Mouse (Mus musculus) heart, embryonic 14.5 days (tissue): ENCODE data around the gene Gpr107. TPM values are rescaled to one million over a fixed set of nuclear protein-coding genes. Genes with fewer than 3 reads are reported as not detected.
"Not testable (repeated sequence)": the region's sequence is repeated elsewhere in the genome, so short reads cannot be mapped to it uniquely, and the experiment has no call there.

Experiments
- ATAC-seq: fragments of 200-750 bp; cut with Nextera tagmentation; 2 replicates; pipeline ENCODE4 v1.8.0; 2017; ENCODE audit warnings: low read depth, moderate TSS enrichment; ENCODE audit not compliant: insufficient number of reproducible peaks, insufficient read depth, low FRiP score
- H3K27ac ChIP-seq, 2 experiments: fragments of 200-500 bp in 1 of 2; fragments of 300-500 bp in 1 of 2; sonication (generic) in 1 of 2; replicated peaks in 1 of 2; 2 replicates each; pipeline ENCODE4 v1.5.1; 2012 to 2014; ENCODE audit warnings: low read depth in 2 of 2, low read length in 2 of 2, control low read depth in 1 of 2, mild to moderate bottlenecking in 1 of 2, mixed read lengths in 1 of 2; ENCODE audit not compliant: control insufficient read depth in 1 of 2, insufficient read depth in 1 of 2
- H3K27me3 ChIP-seq: fragments of 300-500 bp; sonication (generic); 2 replicates; pipeline ENCODE4 v1.6.1; 2014; ENCODE audit warnings: mild to moderate bottlenecking, low read length, control low read depth; ENCODE audit not compliant: control insufficient read depth, insufficient read depth
- H3K36me3 ChIP-seq: fragments of 300-500 bp; sonication (generic); 2 replicates; pipeline ENCODE4 v1.6.1; 2014; ENCODE audit warnings: mild to moderate bottlenecking, control low read depth, low read length, mixed read lengths; ENCODE audit not compliant: control insufficient read depth, insufficient read depth
- H3K4me1 ChIP-seq, 2 experiments: fragments of 200-500 bp in 1 of 2; fragments of 300-500 bp in 1 of 2; sonication (generic) in 1 of 2; 2 replicates each; pipeline ENCODE4 v1.6.1; 2012 to 2014; ENCODE audit warnings: low read length in 2 of 2, control low read depth in 1 of 2, mixed read lengths in 1 of 2; ENCODE audit not compliant: control insufficient read depth in 2 of 2, insufficient read depth in 2 of 2
- H3K4me2 ChIP-seq: fragments of 300-500 bp; sonication (generic); 2 replicates; pipeline ENCODE4 v1.6.1; 2014; ENCODE audit warnings: mild to moderate bottlenecking, low read length
- H3K4me3 ChIP-seq, 2 experiments: fragments of 200-500 bp in 1 of 2; fragments of 300-500 bp in 1 of 2; sonication (generic) in 1 of 2; 2 replicates each; pipeline ENCODE4 v1.5.1; 2012 to 2014; ENCODE audit warnings: low read length in 2 of 2, mild to moderate bottlenecking in 2 of 2, control low read depth in 1 of 2, low read depth in 1 of 2, moderate library complexity in 1 of 2; ENCODE audit not compliant: control insufficient read depth in 1 of 2, insufficient read depth in 1 of 2
- H3K9ac ChIP-seq: fragments of 300-500 bp; sonication (generic); 2 replicates; pipeline ENCODE4 v1.6.1; 2014; ENCODE audit warnings: mild to moderate bottlenecking, low read length
- H3K9me3 ChIP-seq: fragments of 300-500 bp; sonication (generic); 2 replicates; pipeline ENCODE4 v1.6.1; 2016; ENCODE audit warnings: low read length, control low read depth; ENCODE audit not compliant: control insufficient read depth
- WGBS: fragments of 180-500 bp; shearing (Covaris S2); extraction: QIAGEN DNeasy Blood & Tissue Kit; methylation state at CpG from one replicate; pipeline ENCODE4 v1.1.7; 2014; 5-methylcytosine and 5-hydroxymethylcytosine counted together
- polyA plus RNA-seq: library from polyadenylated mRNA; unstranded; fragments of >200 nt; fragmentation: Nextera tagmentation; extraction: Ambion mirVana; gene quantifications from 2 replicates; pipeline ENCODE4 v1.2.1, GENCODE M21; 2014

Gene Gpr107
- polyA plus RNA-seq, 1 experiment from 2014 or later = 27.3 TPM

GRCm38 (mm10) chr2:31172001-31172400, 19.9 kb downstream of the Gpr107 start:
- peak; percentile 38; the same call in 1 of the 2 replicates for ATAC-seq
- WGBS = 55% methylated on average over 5 of the region's 5 CpGs
- H3K4me3 ChIP-seq = no peak overlapping the region
- no peak overlapping the region for H3K4me2 ChIP-seq
- H3K27ac ChIP-seq = peak overlapping the region; percentile 69 to 84
- no peaks in the 10 kb centered on the region; a peak in 1 of 4 replicates for H3K4me1 ChIP-seq
- peaks cover 99% of the 10 kb centered on the region for H3K36me3 ChIP-seq
- H3K9me3 ChIP-seq = no peaks in the 10 kb centered on the region
- H3K9ac ChIP-seq = no peak overlapping the region
- no peaks in the 10 kb centered on the region for H3K27me3 ChIP-seq

- Histone ChIP-seq H3K27ac (peak overlapping the region; percentile 69 to 84), H3K36me3 (peaks cover 99% of the 10 kb centered on the region), H3K4me1 (no peaks in the 10 kb centered on the region; a peak in 1 of 4 replicates), H3K9me3 (no peaks in the 10 kb centered on the region), H3K4me3 (no peak overlapping the region), H3K4me2 (no peak overlapping the region), H3K9ac (no peak overlapping the region), H3K27me3 (no peaks in the 10 kb centered on the region)
- no peak for ATAC-seq
- 95% methylated on average over 5 of the region's 5 CpGs for WGBS
Observed at GRCm38 (mm10) chr2:31172536-31172935, 20.4 kb downstream of the Gpr107 start.

GRCm38 (mm10) chr2:31173290-31173689, 21.2 kb downstream of the Gpr107 start:
- Histone ChIP-seq H3K9ac (no peak overlapping the region), H3K4me2 (no peak overlapping the region), H3K36me3 (peaks cover 99% of the 10 kb centered on the region), H3K4me1 (no peaks in the 10 kb centered on the region; a peak in 1 of 4 replicates), H3K4me3 (no peak overlapping the region), H3K9me3 (no peaks in the 10 kb centered on the region), H3K27ac (no peak overlapping the region), H3K27me3 (no peaks in the 10 kb centered on the region)
- no peak for ATAC-seq
- WGBS = 62% methylated on average over 4 of the region's 4 CpGs

- WGBS = 86% methylated on average over 6 of the region's 6 CpGs
- Histone ChIP-seq H3K4me1 (peaks cover 3 to 16% of the 10 kb centered on the region in 2 experiments; a peak in 3 of 4 replicates), H3K36me3 (peaks cover 98% of the 10 kb centered on the region)
- H3K27ac ChIP-seq, ATAC-seq, H3K9me3 ChIP-seq, H3K9ac ChIP-seq, H3K4me3 ChIP-seq, H3K4me2 ChIP-seq, H3K27me3 ChIP-seq: not testable (repeated sequence)
Observed at GRCm38 (mm10) chr2:31178593-31178992, 26.5 kb downstream of the Gpr107 start.

GRCm38 (mm10) chr2:31179471-31179870, 27.4 kb downstream of the Gpr107 start:
- Histone ChIP-seq H3K4me3 (no peak overlapping the region), H3K4me2 (no peak overlapping the region), H3K9me3 (no peaks in the 10 kb centered on the region), H3K9ac (no peak overlapping the region), H3K27ac (no peak overlapping the region), H3K4me1 (peaks cover 3 to 16% of the 10 kb centered on the region in 2 experiments; a peak in 3 of 4 replicates), H3K36me3 (peaks cover 98% of the 10 kb centered on the region), H3K27me3 (no peaks in the 10 kb centered on the region)
- no peak for ATAC-seq
- WGBS = 83% methylated on average over 7 of the region's 7 CpGs

- H3K4me1 ChIP-seq = peaks cover 3 to 16% of the 10 kb centered on the region in 2 experiments; a peak in 3 of 4 replicates
Observed at GRCm38 (mm10) chr2:31180081-31180551, 28.0 kb downstream of the Gpr107 start.

GRCm38 (mm10) chr2:31182786-31183330, 30.7 kb downstream of the Gpr107 start:
- no peak overlapping the region for H3K27ac ChIP-seq
- no peaks in the 10 kb centered on the region for H3K9me3 ChIP-seq
- H3K4me3 ChIP-seq = no peak overlapping the region
- no peak overlapping the region for H3K9ac ChIP-seq
- peaks cover 94% of the 10 kb centered on the region for H3K36me3 ChIP-seq
- peaks cover 3 to 22% of the 10 kb centered on the region in 2 experiments; a peak in 3 of 4 replicates for H3K4me1 ChIP-seq
- no peak for ATAC-seq
- no peaks in the 10 kb centered on the region for H3K27me3 ChIP-seq
- H3K4me2 ChIP-seq = no peak overlapping the region
- WGBS = 79% methylated on average over 6 of the region's 6 CpGs

More at GRCm38 (mm10) chr2:31180081-31180551, 28.0 kb downstream of the Gpr107 start:
- Histone ChIP-seq H3K27me3 (no peaks in the 10 kb centered on the region), H3K9me3 (no peaks in the 10 kb centered on the region), H3K4me3 (no peak overlapping the region), H3K4me2 (no peak overlapping the region), H3K36me3 (peaks cover 98% of the 10 kb centered on the region), H3K27ac (no peak overlapping the region; a peak in 1 of 4 replicates), H3K9ac (no peak overlapping the region)
- WGBS = 55% methylated on average over 7 of the region's 7 CpGs
- no peak for ATAC-seq

- Histone ChIP-seq H3K4me2 (no peak overlapping the region), H3K9me3 (no peaks in the 10 kb centered on the region), H3K4me3 (no peak overlapping the region), H3K4me1 (peaks cover 3 to 22% of the 10 kb centered on the region in 2 experiments; a peak in 3 of 4 replicates), H3K27ac (no peak overlapping the region), H3K9ac (no peak overlapping the region), H3K27me3 (no peaks in the 10 kb centered on the region), H3K36me3 (peaks cover 94% of the 10 kb centered on the region)
- no peak for ATAC-seq
- WGBS = 94% methylated on average over 1 of the region's 1 CpGs
Observed at GRCm38 (mm10) chr2:31183830-31184229, 31.7 kb downstream of the Gpr107 start.
